Mouse (Mus musculus) limb, embryonic 11.5 days (tissue): ENCODE results near the gene Kcnab1. TPM values are rescaled to one million over a fixed set of nuclear protein-coding genes. Genes with fewer than 3 reads are reported as not detected.

Source experiments
- ATAC-seq: fragments of 200-750 bp; cut with Nextera tagmentation; 2 replicates; pipeline ENCODE4 v1.8.0; 2017; ENCODE audit warnings: low read depth; ENCODE audit not compliant: insufficient number of reproducible peaks, low FRiP score, low TSS enrichment
- DNase-seq: peaks from one replicate; pipeline ENCODE4 v3.0.0-alpha.2; 2015; ENCODE audit warnings: low spot score
- H3K27ac ChIP-seq: fragments of 300-500 bp; sonication (generic); replicated peaks from 2 replicates; pipeline ENCODE4 v1.5.1; 2014; ENCODE audit warnings: low read depth, mild to moderate bottlenecking, low read length
- H3K27me3 ChIP-seq: fragments of 300-500 bp; sonication (generic); 2 replicates; pipeline ENCODE4 v1.6.1; 2014; ENCODE audit warnings: mild to moderate bottlenecking, low read length, mixed read lengths; ENCODE audit not compliant: control insufficient read depth, insufficient read depth
- H3K36me3 ChIP-seq: fragments of 300-500 bp; sonication (generic); 2 replicates; pipeline ENCODE4 v1.6.1; 2014; ENCODE audit warnings: mild to moderate bottlenecking, low read length, moderate library complexity, mixed read lengths; ENCODE audit not compliant: control insufficient read depth, insufficient read depth
- H3K4me1 ChIP-seq: fragments of 300-500 bp; sonication (generic); 2 replicates; pipeline ENCODE4 v1.6.1; 2014; ENCODE audit warnings: low read length, mixed read lengths; ENCODE audit not compliant: control insufficient read depth, insufficient read depth
- H3K4me2 ChIP-seq: fragments of 300-500 bp; sonication (generic); 2 replicates; pipeline ENCODE4 v1.6.1; 2014; ENCODE audit warnings: low read depth, mild to moderate bottlenecking, moderate library complexity; ENCODE audit not compliant: severe bottlenecking
- H3K4me3 ChIP-seq: fragments of 300-500 bp; sonication (generic); 2 replicates; pipeline ENCODE4 v1.5.1; 2014; ENCODE audit warnings: low read depth, low read length
- H3K9ac ChIP-seq: fragments of 300-500 bp; sonication (generic); 2 replicates; pipeline ENCODE4 v1.6.1; 2014; ENCODE audit warnings: mild to moderate bottlenecking, low read length
- H3K9me3 ChIP-seq: fragments of 300-500 bp; sonication (generic); 2 replicates; pipeline ENCODE4 v1.6.1; 2016; ENCODE audit warnings: low read length; ENCODE audit not compliant: control insufficient read depth
- WGBS: fragments of 180-500 bp; shearing (Covaris S2); extraction: QIAGEN DNeasy Blood & Tissue Kit; methylation state at CpG from one replicate; pipeline ENCODE4 v1.1.7; 2014; 5-methylcytosine and 5-hydroxymethylcytosine counted together
- polyA plus RNA-seq: library from polyadenylated mRNA; unstranded; fragments of >200 nt; fragmentation: Nextera tagmentation; extraction: Ambion mirVana; gene quantifications from 2 replicates; pipeline ENCODE4 v1.2.1, GENCODE M21; 2014

Gene Kcnab1
- polyA plus RNA-seq, 1 experiment from 2014 or later: 2.6 TPM

GRCm38 (mm10) chr3:65419706-65420105 lies 310.5 kb downstream of the Kcnab1 start:
- Histone ChIP-seq H3K27ac (no peak overlapping the region), H3K9me3 (no peaks in the 10 kb centered on the region), H3K9ac (no peak overlapping the region), H3K27me3 (no peaks in the 10 kb centered on the region), H3K4me2 (no peak overlapping the region), H3K4me3 (no peak overlapping the region), H3K36me3 (no peaks in the 10 kb centered on the region), H3K4me1 (no peaks in the 10 kb centered on the region)
- whole genome bisulfite sequencing: 85% methylated on average over 3 of the region's 3 CpGs
- no peak for ATAC-seq
- DNase-seq: no peak
